Mouse (Mus musculus): ENCODE measurements around the gene Itgal. TPM values are rescaled to one million over a fixed set of nuclear protein-coding genes. Genes with fewer than 3 reads are reported as not detected.
"Not testable (repeated sequence)": the region's sequence is repeated elsewhere in the genome, so short reads cannot be mapped to it uniquely, and the experiment has no call there.

Itgal gene
- polyA plus RNA-seq, 1 experiment from 2014 or later: 0.29 TPM

GRCm38 (mm10) chr7:127364166-127364565, 68.1 kb downstream of the Itgal start:
- H3K27me3 ChIP-seq (ENCODE audit: control insufficient read depth, insufficient read depth, low read length): no peaks in the 10 kb centered on the region
- H3K27ac ChIP-seq (ENCODE audit: low read depth, low read length): no peak overlapping the region
- H3K9me3 ChIP-seq (ENCODE audit: control insufficient read depth, low read length): no peaks in the 10 kb centered on the region
- H3K4me3 ChIP-seq (ENCODE audit: low read depth, low read length): peak overlapping the region; percentile 30; the same call in 1 of the 2 replicates
- peak overlapping the region; percentile 69; the same call in 1 of the 2 replicates for H3K4me2 ChIP-seq (ENCODE audit: low read depth, low read length, severe bottlenecking)
- no peak overlapping the region; the same call in 1 of the 2 replicates for H3K9ac ChIP-seq (ENCODE audit: low read length)
- H3K36me3 ChIP-seq (ENCODE audit: control insufficient read depth, insufficient read depth, low read length): no peaks in the 10 kb centered on the region
- DNase-seq (ENCODE audit: low spot score) (no peak), ATAC-seq (replicated peaks; ENCODE audit: low FRiP score) (no peak)
- 46% methylated on average over 4 of the region's 4 CpGs for WGBS
- H3K4me1 ChIP-seq (replicated peaks; ENCODE audit: control insufficient read depth, insufficient read depth, low read length): peaks cover 6% of the 10 kb centered on the region; the same call in 1 of the 2 replicates

DNA sequence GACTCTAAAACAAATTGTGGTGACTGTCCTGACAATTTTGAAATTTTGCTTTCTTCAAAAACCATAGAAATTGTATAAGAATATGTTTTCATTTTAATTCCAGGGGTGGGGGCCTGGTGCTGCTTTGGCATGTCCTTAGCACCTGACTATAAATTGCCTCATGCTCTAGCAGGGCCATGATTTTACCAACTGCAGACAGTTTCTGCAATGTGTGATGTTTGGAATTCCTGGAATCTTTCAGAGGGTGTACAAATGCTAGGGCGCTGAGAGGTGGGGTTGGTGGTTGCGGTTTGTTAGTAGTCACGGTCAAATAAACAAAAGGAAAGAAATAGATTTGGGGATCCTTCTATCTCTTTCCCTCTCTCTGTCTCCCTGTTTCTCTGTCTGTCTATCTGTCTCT, 70.2 kb downstream of the Itgal start:
- Histone ChIP-seq H3K27ac (ENCODE audit: low read depth, low read length) (no peak overlapping the region), H3K4me3 (ENCODE audit: low read depth, low read length) (no peak overlapping the region)
- 87% methylated on average over 3 of the region's 3 CpGs for WGBS

DNA sequence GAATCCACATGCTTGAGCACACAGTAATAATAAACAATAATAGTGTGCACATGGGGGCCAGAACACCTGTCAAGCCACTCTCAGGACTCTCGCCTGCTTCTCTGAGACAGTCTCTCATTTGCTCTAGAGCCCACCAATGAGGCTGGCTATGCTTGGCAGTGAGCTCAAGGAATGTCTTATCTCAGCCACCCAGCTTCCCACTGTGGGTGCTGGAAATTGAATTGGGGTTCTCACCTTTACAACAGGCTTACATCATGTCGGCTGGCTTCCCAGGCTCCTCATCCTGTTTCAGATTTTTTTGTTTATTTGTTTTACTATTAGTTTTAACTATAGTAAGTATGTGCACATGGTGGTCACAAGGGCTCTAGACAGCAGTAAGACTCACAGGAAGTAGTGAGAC, 75.2 kb downstream of the Itgal start:
- 89% methylated on average over 2 of the region's 2 CpGs for WGBS
- no peak for DNase-seq (ENCODE audit: low spot score)

More for the DNA sequence above, 70.2 kb downstream of the Itgal start:
- Histone ChIP-seq H3K27me3 (ENCODE audit: control insufficient read depth, insufficient read depth, low read length) (no peaks in the 10 kb centered on the region), H3K9me3 (ENCODE audit: control insufficient read depth, low read length) (no peaks in the 10 kb centered on the region), H3K4me2 (ENCODE audit: low read depth, low read length, severe bottlenecking) (no peak overlapping the region), H3K4me1 (replicated peaks; ENCODE audit: control insufficient read depth, insufficient read depth, low read length) (peaks cover 6% of the 10 kb centered on the region; the same call in 1 of the 2 replicates), H3K36me3 (ENCODE audit: control insufficient read depth, insufficient read depth, low read length) (no peaks in the 10 kb centered on the region), H3K9ac (ENCODE audit: low read length) (no peak overlapping the region)
- DNase-seq (ENCODE audit: low spot score): no peak
- ATAC-seq (replicated peaks; ENCODE audit: low FRiP score): no peak

GRCm38 (mm10) chr7:127371870-127372269, 75.8 kb downstream of the Itgal start:
- not testable (repeated sequence) for H3K27ac ChIP-seq (ENCODE audit: low read depth, low read length); ATAC-seq (replicated peaks; ENCODE audit: low FRiP score); H3K9ac ChIP-seq (ENCODE audit: low read length); H3K36me3 ChIP-seq (ENCODE audit: control insufficient read depth, insufficient read depth, low read length); H3K4me1 ChIP-seq (replicated peaks; ENCODE audit: control insufficient read depth, insufficient read depth, low read length); DNase-seq (ENCODE audit: low spot score); H3K9me3 ChIP-seq (ENCODE audit: control insufficient read depth, low read length); H3K4me3 ChIP-seq (ENCODE audit: low read depth, low read length); H3K4me2 ChIP-seq (ENCODE audit: low read depth, low read length, severe bottlenecking); H3K27me3 ChIP-seq (ENCODE audit: control insufficient read depth, insufficient read depth, low read length)
- 70% methylated on average over 3 of the region's 3 CpGs for WGBS

More for the DNA sequence above, 75.2 kb downstream of the Itgal start:
- Histone ChIP-seq H3K36me3 (ENCODE audit: control insufficient read depth, insufficient read depth, low read length) (no peaks in the 10 kb centered on the region), H3K9me3 (ENCODE audit: control insufficient read depth, low read length) (no peaks in the 10 kb centered on the region), H3K9ac (ENCODE audit: low read length) (no peak overlapping the region), H3K27me3 (ENCODE audit: control insufficient read depth, insufficient read depth, low read length) (no peaks in the 10 kb centered on the region), H3K27ac (ENCODE audit: low read depth, low read length) (no peak overlapping the region), H3K4me2 (ENCODE audit: low read depth, low read length, severe bottlenecking) (no peak overlapping the region), H3K4me3 (ENCODE audit: low read depth, low read length) (no peak overlapping the region), H3K4me1 (replicated peaks; ENCODE audit: control insufficient read depth, insufficient read depth, low read length) (no peaks in the 10 kb centered on the region)
- no peak for ATAC-seq (replicated peaks; ENCODE audit: low FRiP score)

DNA sequence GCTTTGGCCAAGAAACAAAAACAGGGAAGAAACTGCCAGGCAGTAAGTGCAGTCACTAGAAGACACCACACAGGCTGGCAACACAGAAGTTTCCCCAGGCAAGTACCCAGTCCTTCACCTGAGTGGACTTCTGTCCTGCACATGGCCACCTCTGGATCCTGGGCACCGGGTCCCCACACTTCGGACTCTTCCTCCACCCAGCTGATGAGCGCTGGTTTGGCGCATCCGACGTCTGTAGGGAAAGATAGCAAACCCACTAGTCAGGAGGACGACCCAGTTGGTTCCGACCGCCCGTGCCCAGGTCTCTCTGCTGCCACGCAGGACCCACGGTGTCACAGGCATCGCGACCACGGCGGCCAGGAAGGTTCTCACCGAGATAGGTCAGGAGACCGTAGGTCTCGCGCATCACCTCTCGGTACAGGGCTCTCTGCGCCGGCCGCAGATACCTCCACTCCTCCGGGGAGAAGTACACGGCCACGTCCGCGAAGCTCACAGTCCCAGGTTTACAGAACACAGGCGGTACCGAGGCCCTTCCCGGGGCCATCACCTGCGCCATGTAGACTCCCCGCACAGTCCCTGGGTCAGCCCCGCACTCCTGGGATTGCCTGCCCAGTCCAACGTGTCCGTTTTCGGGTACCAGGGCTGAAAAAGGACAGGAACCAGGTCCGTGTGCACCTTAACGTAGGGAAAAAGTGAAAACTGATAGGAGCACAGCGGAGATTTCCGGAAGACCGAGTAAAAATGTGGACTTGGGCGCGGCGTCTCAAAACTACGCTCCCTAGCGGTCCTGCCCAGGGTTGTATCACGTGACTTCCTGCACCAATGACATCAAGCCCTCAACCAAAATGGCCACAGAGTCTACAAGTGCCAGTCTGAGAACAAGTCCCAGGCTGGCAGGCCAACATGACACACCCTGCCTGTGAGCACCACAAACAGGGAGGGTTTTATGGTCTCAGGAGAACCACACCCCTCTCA, 79.5 kb downstream of the Itgal start, which contains the start of gene Zfp747:
TSS of gene Zfp747 (minus strand) at position 780 of the 975 bp plus-strand sequence.
- not testable (repeated sequence) for H3K36me3 ChIP-seq (ENCODE audit: control insufficient read depth, insufficient read depth, low read length); H3K9me3 ChIP-seq (ENCODE audit: control insufficient read depth, low read length); H3K27me3 ChIP-seq (ENCODE audit: control insufficient read depth, insufficient read depth, low read length); H3K27ac ChIP-seq (ENCODE audit: low read depth, low read length); H3K4me1 ChIP-seq (replicated peaks; ENCODE audit: control insufficient read depth, insufficient read depth, low read length)
- Histone ChIP-seq H3K4me2 (ENCODE audit: low read depth, low read length, severe bottlenecking) (peak within 1 kb of the TSS; percentile 75), H3K4me3 (ENCODE audit: low read depth, low read length) (peak within 1 kb of the TSS; percentile 65), H3K9ac (ENCODE audit: low read length) (peak within 1 kb of the TSS; percentile 71)
- WGBS: 2% methylated on average over 48 of the region's 49 CpGs
- DNase-seq (ENCODE audit: low spot score) (peak; percentile 90), ATAC-seq (replicated peaks; ENCODE audit: low FRiP score) (peak; percentile 95)

DNA sequence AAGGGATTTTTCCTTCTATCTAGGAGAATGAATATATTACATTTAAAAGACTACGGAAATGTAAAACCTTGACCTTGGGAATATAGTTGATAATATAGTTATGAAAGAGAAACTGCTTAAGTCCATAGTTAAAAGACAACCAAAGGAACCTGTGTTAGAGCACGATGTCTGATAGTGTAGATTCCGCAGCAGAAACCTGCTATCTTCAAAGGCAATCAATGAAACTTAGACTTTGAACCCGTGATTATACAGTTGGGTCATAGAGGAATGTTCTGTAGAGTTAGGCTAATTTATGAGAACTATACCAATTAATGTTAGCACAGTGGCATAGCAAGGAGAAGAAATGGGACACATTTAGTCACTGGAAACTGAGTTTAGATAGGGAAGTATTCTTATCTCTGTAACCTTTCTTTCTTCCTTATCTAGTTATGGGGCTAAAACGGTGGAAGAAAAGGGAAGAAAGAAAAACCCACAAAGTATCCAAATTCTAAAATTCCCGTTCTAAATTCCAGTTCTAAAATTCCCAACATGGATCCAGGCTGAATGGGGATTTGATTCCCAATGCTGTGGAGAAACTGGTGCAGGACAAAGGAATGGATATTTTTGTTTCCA, 82.4 kb downstream of the Itgal start:
- H3K4me1 ChIP-seq (replicated peaks; ENCODE audit: control insufficient read depth, insufficient read depth, low read length): no peaks in the 10 kb centered on the region
- no peaks in the 10 kb centered on the region for H3K27me3 ChIP-seq (ENCODE audit: control insufficient read depth, insufficient read depth, low read length)
- no peak overlapping the region for H3K4me3 ChIP-seq (ENCODE audit: low read depth, low read length)
- H3K9me3 ChIP-seq (ENCODE audit: control insufficient read depth, low read length): no peaks in the 10 kb centered on the region
- DNase-seq (ENCODE audit: low spot score) (no peak), ATAC-seq (replicated peaks; ENCODE audit: low FRiP score) (no peak)
- H3K36me3 ChIP-seq (ENCODE audit: control insufficient read depth, insufficient read depth, low read length): no peaks in the 10 kb centered on the region; the same call in 1 of the 2 replicates
- no peak overlapping the region for H3K4me2 ChIP-seq (ENCODE audit: low read depth, low read length, severe bottlenecking)
- no peak overlapping the region for H3K27ac ChIP-seq (ENCODE audit: low read depth, low read length)
- H3K9ac ChIP-seq (ENCODE audit: low read length): no peak overlapping the region
- WGBS: 81% methylated on average over 6 of the region's 6 CpGs

Other genes with a start within 250 kb of the Itgal start
- not detected in 2 replicates for gene Zg16, start 208.9 kb upstream of the Itgal start, polyA plus RNA-seq (2014; fragmentation: Nextera tagmentation; extraction: Ambion mirVana)
- gene AI467606, start 204.9 kb upstream of the Itgal start, polyA plus RNA-seq (2014; fragmentation: Nextera tagmentation; extraction: Ambion mirVana): 0.47 and 0.85 TPM in 2 replicates
- 5.4 and 5.5 TPM in 2 replicates for gene Qprt, start 174.0 kb upstream of the Itgal start, polyA plus RNA-seq (2014; fragmentation: Nextera tagmentation; extraction: Ambion mirVana)
- 0.11 and 0.12 TPM in 2 replicates for gene Spn, start 158.4 kb upstream of the Itgal start, polyA plus RNA-seq (2014; fragmentation: Nextera tagmentation; extraction: Ambion mirVana)
- 96.5 and 104 TPM in 2 replicates for gene Cd2bp2, start 100.2 kb upstream of the Itgal start, polyA plus RNA-seq (2014; fragmentation: Nextera tagmentation; extraction: Ambion mirVana)
- gene Tbc1d10b, start 87.8 kb upstream of the Itgal start, polyA plus RNA-seq (2014; fragmentation: Nextera tagmentation; extraction: Ambion mirVana): 31.7 and 36.5 TPM in 2 replicates
- 11.2 and 11.3 TPM in 2 replicates for gene Mylpf, start 87.4 kb upstream of the Itgal start, polyA plus RNA-seq (2014; fragmentation: Nextera tagmentation; extraction: Ambion mirVana)
- 41.8 and 43.3 TPM in 2 replicates for gene Zfp553, start 63.2 kb upstream of the Itgal start, polyA plus RNA-seq (2014; fragmentation: Nextera tagmentation; extraction: Ambion mirVana)
- 32.8 and 36.6 TPM in 2 replicates for gene Sept1, start 63.1 kb upstream of the Itgal start, polyA plus RNA-seq (2014; fragmentation: Nextera tagmentation; extraction: Ambion mirVana)
- gene Zfp771, start 52.0 kb upstream of the Itgal start, polyA plus RNA-seq (2014; fragmentation: Nextera tagmentation; extraction: Ambion mirVana): 53.8 and 62.5 TPM in 2 replicates
- 265 and 279 TPM in 2 replicates for gene Dctpp1, start 35.6 kb upstream of the Itgal start, polyA plus RNA-seq (2014; fragmentation: Nextera tagmentation; extraction: Ambion mirVana)
- 86.2 and 87.0 TPM in 2 replicates for gene Sephs2, start 22.2 kb upstream of the Itgal start, polyA plus RNA-seq (2014; fragmentation: Nextera tagmentation; extraction: Ambion mirVana)
- gene Zfp768, start 49.3 kb downstream of the Itgal start, polyA plus RNA-seq (2014; fragmentation: Nextera tagmentation; extraction: Ambion mirVana): 5.3 and 5.5 TPM in 2 replicates
- 8.5 and 8.6 TPM in 2 replicates for gene Zfp747, start 79.8 kb downstream of the Itgal start, polyA plus RNA-seq (2014; fragmentation: Nextera tagmentation; extraction: Ambion mirVana)
- 5.0 and 5.3 TPM in 2 replicates for gene 9130019O22Rik, start 90.9 kb downstream of the Itgal start, polyA plus RNA-seq (2014; fragmentation: Nextera tagmentation; extraction: Ambion mirVana)
- 5.9 and 6.8 TPM in 2 replicates for gene E430018J23Rik, start 97.4 kb downstream of the Itgal start, polyA plus RNA-seq (2014; fragmentation: Nextera tagmentation; extraction: Ambion mirVana)
- gene Zfp764, start 110.6 kb downstream of the Itgal start, polyA plus RNA-seq (2014; fragmentation: Nextera tagmentation; extraction: Ambion mirVana): 7.2 and 7.4 TPM in 2 replicates
- 35.4 and 35.7 TPM in 2 replicates for gene Zfp688, start 125.8 kb downstream of the Itgal start, polyA plus RNA-seq (2014; fragmentation: Nextera tagmentation; extraction: Ambion mirVana)
- gene Zfp689, start 152.9 kb downstream of the Itgal start, polyA plus RNA-seq (2014; fragmentation: Nextera tagmentation; extraction: Ambion mirVana): 15.7 and 16.5 TPM in 2 replicates
- 70.7 and 77.3 TPM in 2 replicates for gene Prr14, start 163.4 kb downstream of the Itgal start, polyA plus RNA-seq (2014; fragmentation: Nextera tagmentation; extraction: Ambion mirVana)
- 13.6 and 14.7 TPM in 2 replicates for gene Fbrs, start 182.9 kb downstream of the Itgal start, polyA plus RNA-seq (2014; fragmentation: Nextera tagmentation; extraction: Ambion mirVana)
- gene Srcap, start 215.7 kb downstream of the Itgal start, polyA plus RNA-seq (2014; fragmentation: Nextera tagmentation; extraction: Ambion mirVana): 91.6 and 93.5 TPM in 2 replicates
- 23.3 and 24.7 TPM in 2 replicates for gene Gm42715, start 223.3 kb downstream of the Itgal start, polyA plus RNA-seq (2014; fragmentation: Nextera tagmentation; extraction: Ambion mirVana)